Mouse (Mus musculus) T-cell, adult 66 days (primary cell): ENCODE measurements around the gene Gm10770. TPM values are rescaled to one million over a fixed set of nuclear protein-coding genes. Genes with fewer than 3 reads are reported as not detected.

Experiments used
- total RNA-seq, 2 experiments: library from RNA; stranded (reverse); gene quantifications; 3 replicates in 1 of 2; 4 replicates in 1 of 2; pipeline ENCODE4 v1.2.4; 2023

Gene Gm10770
- not detected for total RNA-seq

GRCm38 (mm10) chr2:150179579-150179978 lies at the start of gene Gm10770:
Gm10770 (minus strand) TSS chr2:150179679.

GRCm38 (mm10) chr2:150217600-150218362 lies 38.3 kb upstream of the Gm10770 start, which contains the start of gene Zfp937:
Zfp937 (plus strand) TSS chr2:150218073.

GRCm38 (mm10) chr2:150181570-150181999 lies 2.1 kb upstream of the Gm10770 start, which contains the start of gene Gm14139:
Gm14139 (plus strand) TSS chr2:150181755.

GRCm38 (mm10) chr2:150136435-150136897 lies 43.0 kb downstream of the Gm10770 start, which contains the start of gene Zfp120:
Zfp120 (minus strand) TSS chr2:150136708.

Other genes with a start within 250 kb of the Gm10770 start
- gene Zfp120, start 43.0 kb downstream of the Gm10770 start, total RNA-seq: 10 to 100 TPM in 1 of 2 experiments, 1 to 10 TPM in 1; 8.4 to 11.2 TPM
- 1 to 10 TPM in 1 of 2 experiments, under 1 TPM in 1; 0.65 to 1.1 TPM for gene Gm14139, start 2.1 kb upstream of the Gm10770 start, total RNA-seq
- 1 to 10 TPM; 5.0 to 6.6 TPM for gene Zfp937, start 38.4 kb upstream of the Gm10770 start, total RNA-seq
- 10 to 100 TPM; 11.2 to 14.8 TPM for gene Gm21994, start 75.9 kb upstream of the Gm10770 start, total RNA-seq
- gene Gm14124, start 77.8 kb upstream of the Gm10770 start, total RNA-seq: under 1 TPM; 0.68 to 0.76 TPM
- gene Gm10130, start 144.0 kb upstream of the Gm10770 start, total RNA-seq: 10 to 100 TPM in 1 of 2 experiments, 1 to 10 TPM in 1; 7.6 to 14.9 TPM
- 1 to 10 TPM; 7.3 to 7.8 TPM for gene 3300002I08Rik, start 183.1 kb upstream of the Gm10770 start, total RNA-seq